8 mouse cellular contexts compared by ENCODE assay signal in genomic region chr2:93744346-93745229, GRCm38 (mm10).
DNase-seq lines count a peak whose midpoint lies in the region; ATAC-seq and TF ChIP-seq lines count a peak whose summit lies in the region.

No protein-coding gene starts in this region.

- TF ChIP-seq EP300 in CH12.LX (IDR thresholded peaks at IDR 0.05; ENCODE audit: low read length): no peak

- in situ Hi-C loops in CH12.LX (cut with MboI; ENCODE audit: low pct_ligation_motif_present, low pct_unique_long_range_greater_than_20kb, low sequenced_read_pairs): no loop called here

- TF ChIP-seq POLR2A in CH12.LX (IDR thresholded peaks at IDR 0.05; ENCODE audit: low read depth, low read length): no peak

- no peak; a peak in 1 of 4 replicates for TF ChIP-seq CTCF in CH12.LX (conservative IDR thresholded peaks at IDR 0.05 in 1 of 2, IDR thresholded peaks at IDR 0.05 in 1 of 2; ENCODE audit: low read depth in 2 of 2, low read length in 2 of 2)

- DNase-seq in frontal cortex, postnatal 10 days (ENCODE audit: low spot score in 2 of 2): no peak
- DNase-seq in CH12.LX (ENCODE audit: extremely low read depth) (no peak), MN1 (ENCODE audit: low spot score) (no peak)
- DNase-seq in layer of hippocampus, postnatal 36 days: peak; percentile 69 to 70
- DNase-seq in adrenal gland, adult 2 months: no peak
- no peak for DNase-seq in testis, postnatal 10 days (ENCODE audit: low spot score)

- dilution Hi-C loops in CH12.LX (cut with MboI; ENCODE audit: extremely low pct_ligation_motif_present, extremely low pct_unique_long_range_greater_than_20kb, low sequenced_read_pairs): no loop called here

- ATAC-seq in frontal cortex, adult (ENCODE audit: low TSS enrichment): peak; percentile 80
- ATAC-seq in embryonic facial prominence, embryonic 13.5 days (ENCODE audit: insufficient number of reproducible peaks, insufficient read depth, low FRiP score, low TSS enrichment, low read depth): no peak; the same call in 1 of the 2 replicates

- WGBS in embryonic facial prominence, embryonic 13.5 days: 26% methylated on average over 11 of the region's 11 CpGs

- H3K4me2 ChIP-seq in CH12.LX (ENCODE audit: insufficient read depth, low read depth, poor library complexity, severe bottlenecking): no peak overlapping the region
- no peak overlapping the region for H3K4me2 ChIP-seq in embryonic facial prominence, embryonic 13.5 days

- peaks cover 2 to 16% of the 10 kb centered on the region in 2 experiments; a peak in 2 of 4 replicates for H3K4me1 ChIP-seq in CH12.LX (ENCODE audit: control insufficient read depth in 1 of 2, insufficient read depth in 2 of 2)
- H3K4me1 ChIP-seq in embryonic facial prominence, embryonic 13.5 days: peaks cover 76% of the 10 kb centered on the region

- no peak overlapping the region for H3K27ac ChIP-seq in CH12.LX (ENCODE audit: insufficient read depth, low read depth)
- H3K27ac ChIP-seq in embryonic facial prominence, embryonic 13.5 days: peak overlapping the region; percentile 78

- peaks cover 0 to 34% of the 10 kb centered on the region in 2 experiments for H3K36me3 ChIP-seq in CH12.LX (replicated peaks in 1 of 2; ENCODE audit: control insufficient read depth in 1 of 2, insufficient read depth in 1 of 2, low read length in 1 of 2)
- 0 out of 2 replicates have a peak, but pooled peaks cover under 1% of the 10 kb centered on the region for H3K36me3 ChIP-seq in embryonic facial prominence, embryonic 13.5 days

- no peak overlapping the region for H3K4me3 ChIP-seq in CH12.LX (replicated peaks in 1 of 3; ENCODE audit: low read depth in 2 of 3, low read length in 2 of 3, poor library complexity in 1 of 3)
- H3K4me3 ChIP-seq in embryonic facial prominence, embryonic 13.5 days: no peak overlapping the region

- H3K27me3 ChIP-seq in CH12.LX (replicated peaks): no peaks in the 10 kb centered on the region
- H3K27me3 ChIP-seq in embryonic facial prominence, embryonic 13.5 days: no peaks in the 10 kb centered on the region

- H3K9ac ChIP-seq in CH12.LX (ENCODE audit: insufficient read depth, low read depth): no peak overlapping the region
- peak overlapping the region; percentile 36 for H3K9ac ChIP-seq in embryonic facial prominence, embryonic 13.5 days

- H3K79me2 ChIP-seq in CH12.LX (replicated peaks; ENCODE audit: control insufficient read depth, extremely low read depth, insufficient read depth, poor library complexity, severe bottlenecking): no peaks in the 10 kb centered on the region

- no peak; the same call in 1 of the 2 replicates for TF ChIP-seq RAD21 in CH12.LX (IDR thresholded peaks at IDR 0.05; ENCODE audit: low read depth, low read length)

- H3K9me3 ChIP-seq in CH12.LX (replicated peaks; ENCODE audit: low read length): no peaks in the 10 kb centered on the region
- H3K9me3 ChIP-seq in embryonic facial prominence, embryonic 13.5 days: no peaks in the 10 kb centered on the region

TF ChIP-seq in CH12.LX, 34 proteins besides CTCF, POLR2A, EP300 and RAD21:
- no peak for TF ChIP-seq NRF1 (IDR thresholded peaks at IDR 0.05; ENCODE audit: low read depth, low read length)
- peak; percentile 63; the same call in 1 of the 2 replicates for TF ChIP-seq ZNF384 (IDR thresholded peaks at IDR 0.05; ENCODE audit: low read depth, low read length)

Comparison
In these comparisons a context has a peak if more than half of its experiments do, and no peak if none do; other contexts are left out.
1. DNase-seq: peak in layer of hippocampus, postnatal 36 days (2 of 2); none in frontal cortex, postnatal 10 days (0 of 2), CH12.LX (single experiment), adrenal gland, adult 2 months (single experiment), testis, postnatal 10 days (single experiment) and MN1 (single experiment).